Mouse (Mus musculus) embryonic facial prominence, embryonic 13.5 days (tissue): ENCODE data around the gene Uimc1. TPM values are rescaled to one million over a fixed set of nuclear protein-coding genes. Genes with fewer than 3 reads are reported as not detected.

Source experiments
- ATAC-seq: fragments of 200-750 bp; cut with Nextera tagmentation; 2 replicates; pipeline ENCODE4 v1.8.0; 2017; ENCODE audit warnings: low read depth; ENCODE audit not compliant: insufficient number of reproducible peaks, insufficient read depth, low FRiP score, low TSS enrichment
- H3K27ac ChIP-seq: fragments of 300-500 bp; sonication (generic); 2 replicates; pipeline ENCODE4 v1.5.1; 2015; ENCODE audit warnings: moderate library complexity, mild to moderate bottlenecking, inconsistent platforms
- H3K27me3 ChIP-seq: fragments of 300-500 bp; sonication (generic); 2 replicates; pipeline ENCODE4 v1.6.1; 2015; ENCODE audit warnings: mild to moderate bottlenecking, inconsistent platforms
- H3K36me3 ChIP-seq: fragments of 300-500 bp; sonication (generic); 2 replicates; pipeline ENCODE4 v1.6.1; 2015; ENCODE audit warnings: mild to moderate bottlenecking, inconsistent platforms
- H3K4me1 ChIP-seq: fragments of 300-500 bp; sonication (generic); 2 replicates; pipeline ENCODE4 v1.6.1; 2015; ENCODE audit warnings: inconsistent platforms
- H3K4me2 ChIP-seq: fragments of 300-500 bp; sonication (generic); 2 replicates; pipeline ENCODE4 v1.6.1; 2015; ENCODE audit warnings: moderate library complexity, mild to moderate bottlenecking, inconsistent platforms
- H3K4me3 ChIP-seq: fragments of 300-500 bp; sonication (generic); 2 replicates; pipeline ENCODE4 v1.5.1; 2015; ENCODE audit warnings: mild to moderate bottlenecking, inconsistent platforms
- H3K9ac ChIP-seq: fragments of 300-500 bp; sonication (generic); 2 replicates; pipeline ENCODE4 v1.6.1; 2015; ENCODE audit warnings: mild to moderate bottlenecking, inconsistent platforms
- H3K9me3 ChIP-seq: fragments of 300-500 bp; sonication (generic); 2 replicates; pipeline ENCODE4 v1.6.1; 2016; ENCODE audit warnings: inconsistent platforms
- WGBS: fragments of 180-500 bp; shearing (Covaris S2); methylation state at CpG from one replicate; pipeline ENCODE4 v1.1.7; 2015; ENCODE audit warnings: mixed read lengths; 5-methylcytosine and 5-hydroxymethylcytosine counted together
- polyA plus RNA-seq: library from polyadenylated mRNA; unstranded; fragments of >200 nt; fragmentation: Nextera tagmentation; extraction: Ambion mirVana; gene quantifications from 2 replicates; pipeline ENCODE4 v1.2.1, GENCODE M21; 2015

Uimc1 gene
- polyA plus RNA-seq, 1 experiment from 2014 or later: 25.4 TPM

DNA sequence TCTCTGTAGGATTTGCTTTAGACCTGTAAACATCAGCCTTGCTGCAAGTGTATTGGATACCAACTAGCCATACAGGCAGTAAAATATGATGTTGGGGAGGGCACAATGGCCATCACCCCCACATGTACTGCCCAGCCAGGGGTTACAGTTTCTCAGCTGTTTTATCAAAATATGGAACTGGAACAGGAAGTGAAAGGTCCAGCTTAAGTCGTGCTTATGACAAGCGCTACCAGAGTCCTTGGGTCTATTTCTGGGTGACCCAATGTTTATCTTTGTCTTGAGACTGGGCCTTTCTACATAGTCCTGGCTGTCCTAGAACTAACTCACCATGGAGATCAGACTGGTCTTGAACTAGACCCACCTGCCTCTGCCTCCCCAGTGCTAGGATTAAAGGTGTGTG lies 75.9 kb downstream of the Uimc1 start:
- no peak for ATAC-seq

DNA sequence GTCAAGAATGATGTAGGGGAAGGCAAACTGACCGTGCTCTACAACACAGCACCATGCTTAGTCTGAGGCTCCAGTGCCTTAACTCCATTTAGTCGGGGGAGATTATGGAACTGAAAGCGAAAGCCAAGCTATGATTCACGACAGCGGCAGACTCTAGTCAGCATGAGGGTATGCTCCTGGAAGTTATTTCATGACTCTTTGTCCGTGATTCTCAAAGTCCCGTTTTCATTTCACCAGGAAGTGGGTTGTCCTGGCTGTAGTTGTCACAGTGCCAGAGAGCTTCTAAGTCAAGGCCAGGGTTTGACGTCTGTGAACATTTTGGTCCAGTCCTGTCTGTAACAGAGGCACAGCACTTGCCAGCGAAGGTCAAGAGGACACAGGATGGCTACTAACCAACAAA lies 77.4 kb downstream of the Uimc1 start:
- peaks cover 11% of the 10 kb centered on the region for H3K36me3 ChIP-seq
- H3K4me3 ChIP-seq: no peak overlapping the region
- 78% methylated on average over 9 of the region's 9 CpGs for WGBS
- H3K9ac ChIP-seq: no peak overlapping the region
- no peaks in the 10 kb centered on the region for H3K27me3 ChIP-seq
- no peak overlapping the region for H3K27ac ChIP-seq
- ATAC-seq: no peak
- no peaks in the 10 kb centered on the region for H3K9me3 ChIP-seq
- H3K4me1 ChIP-seq: no peaks in the 10 kb centered on the region
- H3K4me2 ChIP-seq: no peak overlapping the region

More for the DNA sequence above, 75.9 kb downstream of the Uimc1 start:
- Histone ChIP-seq H3K9ac (no peak overlapping the region), H3K4me3 (no peak overlapping the region), H3K27me3 (no peaks in the 10 kb centered on the region), H3K9me3 (no peaks in the 10 kb centered on the region), H3K4me1 (no peaks in the 10 kb centered on the region), H3K36me3 (peaks cover 24% of the 10 kb centered on the region), H3K4me2 (no peak overlapping the region), H3K27ac (no peak overlapping the region)
- 91% methylated on average over 2 of the region's 2 CpGs for WGBS

DNA sequence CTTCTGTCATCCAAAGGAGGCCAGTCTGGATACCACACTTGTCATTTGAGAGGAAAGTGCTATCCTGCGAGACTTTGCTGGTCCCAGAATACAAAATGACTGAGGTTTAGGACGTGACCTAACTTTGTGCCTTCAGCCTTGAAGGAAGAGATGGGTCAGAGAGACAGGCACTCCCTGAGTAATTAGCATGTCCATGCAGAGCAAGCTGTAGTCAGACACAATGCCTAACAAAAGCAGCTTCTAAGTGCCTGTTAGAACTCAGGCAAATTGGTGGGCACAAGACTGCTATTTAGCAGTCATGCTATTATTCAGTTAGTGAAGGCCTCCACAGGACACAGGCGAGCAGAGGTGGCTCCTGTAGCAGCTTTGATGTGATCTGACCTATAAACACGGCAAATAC lies 77.8 kb downstream of the Uimc1 start:
- Histone ChIP-seq H3K27ac (no peak overlapping the region), H3K36me3 (peaks cover 9% of the 10 kb centered on the region; the same call in 1 of the 2 replicates), H3K9ac (no peak overlapping the region), H3K4me1 (no peaks in the 10 kb centered on the region), H3K4me3 (no peak overlapping the region), H3K9me3 (no peaks in the 10 kb centered on the region), H3K27me3 (no peaks in the 10 kb centered on the region), H3K4me2 (no peak overlapping the region)
- WGBS: 60% methylated on average over 4 of the region's 4 CpGs
- no peak for ATAC-seq

DNA sequence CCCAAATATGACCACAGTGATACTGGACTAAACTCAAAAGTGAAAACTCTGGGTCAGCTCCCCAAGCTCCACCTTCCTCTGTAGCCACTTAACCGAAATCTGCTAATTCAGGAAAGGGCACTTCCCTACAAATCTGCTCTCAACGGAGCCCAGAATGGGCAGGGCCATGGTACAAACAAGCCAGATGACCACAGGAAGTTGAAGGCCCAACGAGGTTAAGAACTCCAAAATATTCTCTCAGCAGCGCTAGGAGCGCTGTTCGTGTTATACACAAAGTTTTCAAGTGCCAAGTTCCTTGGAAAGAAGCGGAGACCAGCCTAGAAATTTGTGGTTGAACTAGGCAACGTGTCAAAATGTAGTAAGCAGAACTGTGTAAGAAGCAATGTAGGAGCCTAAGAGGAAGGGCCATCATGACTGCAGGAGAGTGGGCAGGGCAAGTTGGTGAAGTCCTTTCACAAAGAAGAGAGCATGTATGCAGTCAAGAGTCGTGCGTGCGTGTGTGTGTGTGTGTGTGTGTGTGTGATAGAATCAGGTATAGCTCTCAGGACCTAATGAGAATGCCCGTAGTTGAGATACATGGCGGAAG lies 78.8 kb downstream of the Uimc1 start, which contains the start of gene Hk3:
Gene Hk3, minus strand, starts transcription at position 192 of the 586 bp plus-strand sequence.
- H3K9me3 ChIP-seq: no peaks in the 10 kb centered on the region
- no peak within 1 kb of the TSS for H3K27ac ChIP-seq
- no peak for ATAC-seq
- no peaks in the 10 kb centered on the region for H3K27me3 ChIP-seq
- H3K4me1 ChIP-seq: no peaks in the 10 kb centered on the region
- no peak within 1 kb of the TSS for H3K9ac ChIP-seq
- peaks cover 8% of the 10 kb centered on the region; the same call in 1 of the 2 replicates for H3K36me3 ChIP-seq
- 83% methylated on average over 13 of the region's 13 CpGs for WGBS
- no peak within 1 kb of the TSS for H3K4me2 ChIP-seq
- H3K4me3 ChIP-seq: no peak within 1 kb of the TSS

DNA sequence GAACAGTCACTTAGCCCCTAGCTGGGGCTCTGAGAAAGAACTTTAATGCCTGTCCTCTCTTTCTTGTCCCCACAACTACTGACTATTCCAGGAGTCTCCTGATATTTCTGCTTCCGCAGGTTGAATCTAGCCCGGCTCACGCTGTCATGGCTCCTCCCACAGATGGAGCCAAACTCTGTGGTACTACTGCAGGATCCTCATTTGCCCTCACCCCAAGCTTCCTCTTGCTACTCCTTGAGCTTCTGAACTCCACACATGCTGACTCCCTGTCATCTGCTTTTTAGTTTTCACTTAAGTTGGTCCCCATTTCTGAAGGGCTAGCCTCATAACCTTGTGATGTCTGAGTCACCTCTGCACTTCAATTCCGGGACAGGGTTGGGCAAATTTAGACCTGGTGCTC lies 80.0 kb downstream of the Uimc1 start:
- no peak overlapping the region for H3K27ac ChIP-seq
- no peaks in the 10 kb centered on the region for H3K36me3 ChIP-seq
- no peaks in the 10 kb centered on the region for H3K4me1 ChIP-seq
- WGBS: 83% methylated on average over 4 of the region's 4 CpGs
- no peak overlapping the region for H3K4me2 ChIP-seq
- ATAC-seq: no peak
- H3K4me3 ChIP-seq: no peak overlapping the region
- H3K9me3 ChIP-seq: no peaks in the 10 kb centered on the region
- no peaks in the 10 kb centered on the region for H3K27me3 ChIP-seq
- H3K9ac ChIP-seq: no peak overlapping the region

DNA sequence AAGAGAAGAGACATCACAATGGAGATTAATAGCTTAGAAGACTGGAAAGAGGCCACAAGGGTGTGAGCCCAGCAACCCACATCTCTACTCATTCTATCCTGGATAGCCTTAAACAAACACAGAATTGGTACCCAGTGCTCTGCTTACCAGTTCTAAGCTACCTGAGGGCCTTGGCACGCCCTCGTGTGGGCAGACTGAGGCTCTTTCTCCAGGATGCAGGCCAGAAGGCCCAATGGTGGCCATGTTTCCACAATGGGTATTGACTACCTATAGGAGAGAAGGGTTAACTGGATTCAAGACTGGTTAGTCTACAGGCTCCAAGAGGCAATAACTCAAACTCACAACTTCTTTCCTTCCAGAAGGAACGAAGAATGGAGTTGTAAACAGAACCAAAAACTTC lies 80.9 kb downstream of the Uimc1 start:
- H3K9me3 ChIP-seq: no peaks in the 10 kb centered on the region
- H3K36me3 ChIP-seq: no peaks in the 10 kb centered on the region
- ATAC-seq: no peak
- no peak overlapping the region for H3K9ac ChIP-seq
- H3K4me3 ChIP-seq: no peak overlapping the region
- H3K4me2 ChIP-seq: no peak overlapping the region
- WGBS: 64% methylated on average over 3 of the region's 3 CpGs
- H3K27ac ChIP-seq: no peak overlapping the region
- no peaks in the 10 kb centered on the region for H3K27me3 ChIP-seq
- no peaks in the 10 kb centered on the region for H3K4me1 ChIP-seq

DNA sequence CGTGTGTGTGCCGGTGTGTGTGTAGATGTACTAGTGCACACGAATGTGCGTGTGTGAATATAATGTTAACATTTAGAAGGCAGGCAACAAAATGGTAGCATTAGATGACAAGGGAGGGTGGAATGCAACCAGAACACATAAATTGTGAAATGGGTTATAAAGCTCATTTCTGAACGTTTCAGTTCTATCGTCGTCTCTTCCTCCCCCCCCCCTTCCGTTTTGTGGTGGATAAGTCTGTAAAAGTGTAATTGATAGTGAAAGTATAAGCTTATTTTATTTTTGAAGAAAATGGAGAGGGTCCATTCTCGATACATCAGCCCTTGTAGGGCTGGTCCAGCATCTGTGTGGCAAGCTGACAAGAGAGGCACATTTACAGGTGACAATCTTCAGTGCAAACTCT lies 81.4 kb downstream of the Uimc1 start:
- H3K4me3 ChIP-seq: no peak overlapping the region
- ATAC-seq: no peak
- H3K4me1 ChIP-seq: no peaks in the 10 kb centered on the region
- H3K27ac ChIP-seq: no peak overlapping the region
- no peaks in the 10 kb centered on the region for H3K9me3 ChIP-seq
- WGBS: 85% methylated on average over 9 of the region's 9 CpGs
- H3K9ac ChIP-seq: no peak overlapping the region
- H3K36me3 ChIP-seq: no peaks in the 10 kb centered on the region
- no peak overlapping the region for H3K4me2 ChIP-seq
- no peaks in the 10 kb centered on the region for H3K27me3 ChIP-seq

DNA sequence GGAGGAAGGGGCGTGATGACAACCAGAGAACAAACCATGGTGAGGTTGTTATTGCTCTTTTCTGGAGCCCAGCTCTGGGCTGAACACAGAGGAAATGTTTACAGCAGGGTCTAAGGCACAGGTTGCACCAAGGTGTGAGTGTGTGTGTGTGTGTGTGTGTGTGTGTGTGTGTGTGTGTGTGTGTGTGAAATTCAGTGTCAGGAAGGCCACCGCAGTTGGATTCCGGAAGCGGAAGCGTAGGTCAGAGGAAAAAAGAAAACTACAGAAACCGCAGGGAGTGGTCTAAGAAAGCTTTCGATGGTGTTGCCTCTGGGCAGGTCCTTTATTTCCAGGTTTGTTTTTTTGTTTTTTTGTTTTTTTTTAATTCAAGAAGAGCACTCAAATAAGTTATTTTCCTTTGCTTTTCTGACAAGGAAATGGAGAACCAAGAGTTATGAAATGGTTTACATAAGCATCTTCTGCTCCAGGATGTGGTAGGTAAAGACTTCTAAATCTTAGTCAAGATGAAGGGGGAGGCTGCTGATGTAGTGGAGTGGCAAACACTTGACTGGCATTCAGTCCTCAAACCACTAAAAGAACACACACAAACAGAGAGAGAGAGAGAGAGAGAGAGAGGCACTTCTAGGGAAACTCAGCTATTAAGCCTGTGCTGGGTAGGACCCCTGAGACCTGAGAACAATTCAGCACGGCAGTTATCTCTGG lies 82.1 kb downstream of the Uimc1 start:
- Histone ChIP-seq H3K4me1 (no peaks in the 10 kb centered on the region), H3K9ac (no peak overlapping the region), H3K4me3 (no peak overlapping the region), H3K4me2 (no peak overlapping the region), H3K27ac (no peak overlapping the region), H3K27me3 (no peaks in the 10 kb centered on the region), H3K36me3 (no peaks in the 10 kb centered on the region), H3K9me3 (no peaks in the 10 kb centered on the region)
- 80% methylated on average over 7 of the region's 8 CpGs for WGBS
- ATAC-seq: no peak

DNA sequence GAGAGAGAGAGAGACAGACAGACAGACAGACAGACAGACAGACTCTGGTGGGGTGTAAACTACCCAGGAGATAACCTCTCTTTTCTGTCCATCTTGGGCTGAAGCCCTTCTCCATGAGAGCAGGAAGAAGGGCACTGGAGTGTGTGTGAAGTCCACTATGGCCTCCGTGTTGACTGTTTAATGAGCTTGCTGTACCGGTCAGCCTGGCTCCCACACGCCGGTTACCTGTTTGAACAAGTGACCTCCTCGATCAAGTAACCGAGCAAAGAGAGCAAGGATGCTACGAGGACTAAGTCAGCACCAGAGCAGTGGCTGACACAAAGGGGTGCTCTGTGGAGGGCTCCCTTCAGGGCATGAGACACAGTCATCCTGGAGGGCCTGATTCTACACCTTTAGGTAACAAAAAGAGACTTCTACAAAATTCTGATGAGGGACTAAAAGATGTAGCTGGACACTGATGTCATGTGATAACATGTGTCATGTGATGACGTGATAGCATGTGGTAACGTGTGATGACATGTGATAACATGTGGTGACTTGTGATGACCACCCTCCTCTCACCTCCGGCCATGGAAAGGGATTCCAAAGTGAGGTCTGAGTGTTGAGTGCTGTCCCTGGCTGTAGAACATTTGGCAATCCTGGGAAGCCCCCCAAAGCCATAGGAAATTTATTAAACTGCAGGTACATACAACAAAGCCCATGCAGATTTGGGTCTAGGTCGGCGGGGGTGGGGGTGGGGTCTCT lies 82.8 kb downstream of the Uimc1 start:
- no peak for ATAC-seq
- Histone ChIP-seq H3K9ac (no peak overlapping the region), H3K9me3 (no peaks in the 10 kb centered on the region), H3K36me3 (no peaks in the 10 kb centered on the region), H3K4me3 (no peak overlapping the region), H3K27ac (no peak overlapping the region), H3K4me2 (no peak overlapping the region), H3K4me1 (0 out of 2 replicates have a peak, but pooled peaks cover under 1% of the 10 kb centered on the region), H3K27me3 (no peaks in the 10 kb centered on the region)
- WGBS: 83% methylated on average over 12 of the region's 12 CpGs

DNA sequence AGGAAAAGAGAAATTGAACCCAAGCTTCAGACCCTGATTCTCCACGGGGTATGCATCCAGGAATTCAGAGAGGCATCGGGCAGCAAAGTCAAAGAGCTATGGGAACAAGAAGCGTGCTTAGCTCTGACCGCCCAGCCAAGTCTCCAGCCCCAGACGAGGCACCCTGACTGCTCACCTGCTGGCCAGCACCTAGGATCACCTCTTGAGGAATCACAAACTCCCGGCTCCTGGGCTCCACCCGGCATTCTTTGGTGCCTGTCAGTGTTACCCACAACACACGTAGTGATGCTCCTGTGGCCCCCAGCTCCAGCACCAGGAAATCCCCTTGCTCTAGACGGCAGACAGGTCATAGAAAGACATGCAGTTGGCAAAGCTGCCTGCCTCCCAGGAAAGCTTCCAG lies 85.6 kb downstream of the Uimc1 start:
- H3K27ac ChIP-seq: no peak overlapping the region
- no peak overlapping the region for H3K4me3 ChIP-seq
- H3K36me3 ChIP-seq: no peaks in the 10 kb centered on the region
- H3K9me3 ChIP-seq: no peaks in the 10 kb centered on the region
- no peak for ATAC-seq
- peaks cover 6% of the 10 kb centered on the region; the same call in 1 of the 2 replicates for H3K4me1 ChIP-seq
- H3K4me2 ChIP-seq: no peak overlapping the region
- no peak overlapping the region for H3K9ac ChIP-seq
- WGBS: 67% methylated on average over 9 of the region's 9 CpGs
- 0 out of 2 replicates have a peak, but pooled peaks cover 5% of the 10 kb centered on the region for H3K27me3 ChIP-seq

DNA sequence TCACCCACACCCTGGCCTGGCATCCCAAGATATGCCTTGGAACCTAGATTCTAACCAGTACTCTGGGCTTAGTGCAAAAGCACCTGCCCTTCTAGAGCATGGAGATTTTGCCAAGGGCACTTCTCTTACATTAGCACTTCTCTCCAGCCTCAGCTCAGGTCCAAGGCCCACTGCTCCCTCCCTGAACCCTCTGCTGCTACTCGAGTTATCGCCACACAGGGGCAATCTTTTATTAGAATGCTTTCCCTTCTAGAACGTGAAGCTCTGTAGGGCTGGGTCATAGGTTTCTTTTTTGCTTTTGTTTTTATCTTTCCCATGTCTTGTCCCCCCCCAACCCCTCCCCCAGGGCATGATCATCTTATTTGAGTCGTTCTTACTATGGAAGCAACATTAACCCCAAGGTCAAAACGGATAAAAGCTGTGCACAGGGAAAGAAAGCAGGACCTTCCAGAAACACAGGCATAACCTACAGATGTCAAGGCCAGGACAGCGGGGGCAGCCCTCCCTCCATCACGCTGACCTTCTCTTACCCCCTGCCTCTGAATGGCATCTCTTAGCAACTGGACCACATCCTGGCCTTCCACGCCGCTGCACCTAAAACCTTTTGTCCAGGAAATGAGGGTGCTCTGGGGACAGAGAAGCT lies 86.3 kb downstream of the Uimc1 start:
- no peak for ATAC-seq
- Histone ChIP-seq H3K27me3 (0 out of 2 replicates have a peak, but pooled peaks cover 5% of the 10 kb centered on the region), H3K36me3 (no peaks in the 10 kb centered on the region), H3K4me2 (no peak overlapping the region), H3K27ac (no peak overlapping the region), H3K4me1 (peaks cover 6% of the 10 kb centered on the region; the same call in 1 of the 2 replicates), H3K9ac (no peak overlapping the region), H3K4me3 (no peak overlapping the region), H3K9me3 (no peaks in the 10 kb centered on the region)
- WGBS: 21% methylated on average over 9 of the region's 9 CpGs
